ENCODE assay signal across 9 mouse cellular contexts in genomic region chr12:54822836-54823426, GRCm38 (mm10). TPM values are rescaled to one million over a fixed set of nuclear protein-coding genes. Genes with fewer than 3 reads are reported as not detected.
DNase-seq lines count a peak whose midpoint lies in the region; ATAC-seq and TF ChIP-seq lines count a peak whose summit lies in the region.
"Had no signal": no experiment of that assay in that cellular context is flagged by ENCODE, and none has a peak within 500 bp of the region (broad histone marks: within the 10 kb centered on the region; RNA-seq: fewer than 3 reads in every experiment).

No protein-coding gene starts in this region.

- H3K4me3 ChIP-seq in forebrain, embryonic 15.5 days, result no peak overlapping the region
- H3K4me3 ChIP-seq in forebrain, embryonic 12.5 days (replicated peaks), result no peak overlapping the region
- no peak overlapping the region for H3K4me3 ChIP-seq in lung, postnatal 0 days (ENCODE audit: low read depth, low read length)
- H3K4me3 ChIP-seq: limb, embryonic 15.5 days had no signal

- no peaks in the 10 kb centered on the region; the same call in 1 of the 2 replicates for H3K4me1 ChIP-seq in forebrain, embryonic 15.5 days
- H3K4me1 ChIP-seq in forebrain, embryonic 12.5 days, result no peaks in the 10 kb centered on the region; the same call in 1 of the 2 replicates
- H3K4me1 ChIP-seq in lung, postnatal 0 days (ENCODE audit: insufficient read depth, low read depth, low read length), result no peaks in the 10 kb centered on the region

- WGBS in forebrain, embryonic 15.5 days, result 35% methylated on average over 4 of the region's 4 CpGs
- 62% methylated on average over 4 of the region's 4 CpGs for WGBS in forebrain, embryonic 12.5 days
- WGBS in lung, postnatal 0 days, result 45% methylated on average over 4 of the region's 4 CpGs

- no peaks in the 10 kb centered on the region for H3K9me3 ChIP-seq in forebrain, embryonic 15.5 days
- no peaks in the 10 kb centered on the region for H3K9me3 ChIP-seq in forebrain, embryonic 12.5 days
- H3K9me3 ChIP-seq in lung, postnatal 0 days (ENCODE audit: low read length), result no peaks in the 10 kb centered on the region
- H3K9me3 ChIP-seq: limb, embryonic 15.5 days had no signal

- no peak overlapping the region for H3K4me2 ChIP-seq in forebrain, embryonic 15.5 days (replicated peaks)
- H3K4me2 ChIP-seq in forebrain, embryonic 12.5 days, result no peak overlapping the region
- no peak overlapping the region for H3K4me2 ChIP-seq in lung, postnatal 0 days (replicated peaks; ENCODE audit: low read depth, low read length)
- H3K4me2 ChIP-seq: limb, embryonic 15.5 days had no signal

- TF ChIP-seq CTCF in lung, postnatal 0 days (IDR thresholded peaks at IDR 0.05), result no peak

- H3K27ac ChIP-seq in forebrain, embryonic 15.5 days (replicated peaks), result 0 out of 2 replicates have a peak overlapping the region, but pooled peaks have one; percentile 18
- H3K27ac ChIP-seq in forebrain, embryonic 12.5 days, result no peak overlapping the region
- H3K27ac ChIP-seq in lung, postnatal 0 days (ENCODE audit: low read length), result no peak overlapping the region
- H3K27ac ChIP-seq: limb, embryonic 15.5 days had no signal

- TF ChIP-seq EP300 in lung, postnatal 0 days (IDR thresholded peaks at IDR 0.05), result no peak

- peak; percentile 9 for DNase-seq in lung, postnatal 0 days (ENCODE audit: low spot score)
- DNase-seq in lung, postnatal 10 days, result no peak
- peak; percentile 35 to 42 for DNase-seq in layer of hippocampus, postnatal 36 days
- peak; percentile 69 to 79 for DNase-seq in right cerebral cortex, postnatal 36 days (ENCODE audit: low spot score in 2 of 2)
- DNase-seq in adrenal gland, adult 8-10 months, result no peak
- no peak for DNase-seq in ovary, adult 18-20 months (ENCODE audit: low spot score)

- ATAC-seq in forebrain, embryonic 15.5 days (replicated peaks), result peak; percentile 81
- no peak for ATAC-seq in forebrain, embryonic 12.5 days (ENCODE audit: low FRiP score)
- ATAC-seq in lung, postnatal 0 days, result no peak

- H3K27me3 ChIP-seq in forebrain, embryonic 15.5 days, result no peaks in the 10 kb centered on the region
- H3K27me3 ChIP-seq in forebrain, embryonic 12.5 days, result peaks cover 5% of the 10 kb centered on the region; the same call in 1 of the 2 replicates
- H3K27me3 ChIP-seq in lung, postnatal 0 days (replicated peaks; ENCODE audit: insufficient read depth, low read length), result no peaks in the 10 kb centered on the region
- H3K27me3 ChIP-seq: limb, embryonic 15.5 days had no signal

- no peaks in the 10 kb centered on the region for H3K36me3 ChIP-seq in forebrain, embryonic 15.5 days
- H3K36me3 ChIP-seq in forebrain, embryonic 12.5 days (replicated peaks), result no peaks in the 10 kb centered on the region
- no peaks in the 10 kb centered on the region for H3K36me3 ChIP-seq in lung, postnatal 0 days (ENCODE audit: insufficient read depth, low read length)
- H3K36me3 ChIP-seq: limb, embryonic 15.5 days had no signal

- no peak overlapping the region for H3K9ac ChIP-seq in forebrain, embryonic 15.5 days (replicated peaks)
- H3K9ac ChIP-seq in forebrain, embryonic 12.5 days, result no peak overlapping the region
- no peak overlapping the region for H3K9ac ChIP-seq in lung, postnatal 0 days (replicated peaks; ENCODE audit: low read depth)
- H3K9ac ChIP-seq: limb, embryonic 15.5 days had no signal

RNA-seq across cellular contexts. Expression of gene Snx6, which starts 27.4 kb away (rescaled TPM):
- polyA plus RNA-seq in forebrain, embryonic 15.5 days (2015; fragmentation: Nextera tagmentation; extraction: Ambion mirVana), result 157 and 164 TPM in 2 replicates
- 197 and 204 TPM in 2 replicates for polyA plus RNA-seq in forebrain, embryonic 12.5 days (2016; fragmentation: Nextera tagmentation; extraction: Ambion mirVana)
- 115 and 139 TPM in 2 replicates for polyA plus RNA-seq in lung, postnatal 0 days (2015; fragmentation: Nextera tagmentation; extraction: Ambion mirVana)
- 10 to 100 TPM; 44.7 to 46.0 TPM for total RNA-seq in layer of hippocampus, postnatal 36 days (2021)
- 10 to 100 TPM; 59.4 to 81.4 (median 72.3) TPM for total RNA-seq in adrenal gland, adult 8-10 months (2022)

RNA-seq across cellular contexts. Expression of gene Cfl2, which starts 39.7 kb away (rescaled TPM):
- polyA plus RNA-seq in forebrain, embryonic 15.5 days (2015; fragmentation: Nextera tagmentation; extraction: Ambion mirVana), result 320 and 350 TPM in 2 replicates
- 263 and 275 TPM in 2 replicates for polyA plus RNA-seq in forebrain, embryonic 12.5 days (2016; fragmentation: Nextera tagmentation; extraction: Ambion mirVana)
- polyA plus RNA-seq in lung, postnatal 0 days (2015; fragmentation: Nextera tagmentation; extraction: Ambion mirVana), result 122 and 129 TPM in 2 replicates
- 100 to 1,000 TPM in 1 of 2 experiments, 10 to 100 TPM in 1; 94.3 to 101 TPM for total RNA-seq in layer of hippocampus, postnatal 36 days (2021)
- total RNA-seq in adrenal gland, adult 8-10 months (2022), result 100 to 1,000 TPM; 123 to 143 (median 139) TPM

Comparison
In these comparisons a context has a peak if more than half of its experiments do, and no peak if none do; other contexts are left out.
1. DNase-seq: peak in lung, postnatal 0 days (single experiment), layer of hippocampus, postnatal 36 days (2 of 2) and right cerebral cortex, postnatal 36 days (2 of 2); none in lung, postnatal 10 days (single experiment), adrenal gland, adult 8-10 months (single experiment) and ovary, adult 18-20 months (single experiment).